Mouse (Mus musculus): ENCODE data around the gene Pigp.

Pigp gene

DNA sequence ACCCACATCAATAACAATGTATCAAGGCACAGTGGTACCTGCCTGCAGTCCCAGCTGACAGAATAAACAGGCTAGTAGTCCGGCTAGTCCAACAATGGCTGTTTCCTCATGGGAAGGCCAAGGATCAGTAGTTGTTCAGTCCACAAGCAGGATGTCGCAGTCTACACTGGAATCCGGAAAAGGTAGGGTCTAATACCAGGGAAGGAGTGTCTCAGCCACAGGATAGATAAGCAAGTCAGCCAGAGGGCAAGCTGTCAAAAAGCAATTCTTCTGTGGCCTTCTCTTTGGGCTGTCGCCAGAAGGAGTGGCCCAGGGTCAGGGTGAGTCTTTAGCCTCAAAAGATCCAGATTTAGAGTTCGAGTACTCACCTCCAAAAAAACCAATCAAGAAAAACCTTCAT, 53.9 kb downstream of the Pigp start:
- DNase-seq (ENCODE audit: low read depth, low spot score), result no peak

DNA sequence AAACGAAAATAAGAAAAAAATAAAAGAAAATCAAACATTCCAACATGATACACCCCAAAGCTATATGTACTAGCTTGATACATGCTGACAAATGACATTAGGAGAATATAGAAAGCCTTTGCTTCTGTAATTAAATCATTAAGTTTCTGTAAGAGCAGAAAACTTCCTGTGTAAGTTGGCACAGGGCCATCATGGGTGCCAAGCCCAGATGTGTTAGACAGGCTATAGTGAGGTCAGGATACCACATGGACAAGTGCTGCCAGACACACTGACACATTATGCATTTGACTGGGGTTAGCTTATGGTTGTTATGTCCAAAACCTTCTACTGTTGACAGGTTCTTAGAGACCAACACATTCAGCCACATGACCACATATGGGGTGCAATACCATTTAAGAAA, 56.4 kb downstream of the Pigp start:
- DNase-seq (ENCODE audit: low read depth, low spot score), result no peak

DNA sequence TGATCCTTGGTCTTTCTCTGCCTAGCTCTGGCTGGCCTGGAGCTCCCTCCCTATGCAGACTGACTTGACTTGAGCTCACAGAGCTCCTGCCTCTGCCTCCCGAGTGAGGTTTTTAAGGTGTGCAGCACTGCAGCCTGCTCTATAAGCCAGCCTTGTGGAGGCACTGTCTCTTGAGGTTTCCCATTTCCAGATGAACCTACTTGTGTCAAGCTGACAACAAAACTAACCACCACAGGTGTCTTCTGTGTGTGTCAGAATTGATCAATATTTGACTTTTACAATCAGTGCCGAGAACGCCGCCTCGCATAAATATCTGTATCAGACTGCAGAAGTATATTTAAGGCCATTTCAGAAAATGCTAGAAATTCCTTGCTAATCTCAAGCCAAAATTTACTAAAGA, 57.0 kb downstream of the Pigp start:
- DNase-seq (ENCODE audit: low read depth, low spot score), result no peak

DNA sequence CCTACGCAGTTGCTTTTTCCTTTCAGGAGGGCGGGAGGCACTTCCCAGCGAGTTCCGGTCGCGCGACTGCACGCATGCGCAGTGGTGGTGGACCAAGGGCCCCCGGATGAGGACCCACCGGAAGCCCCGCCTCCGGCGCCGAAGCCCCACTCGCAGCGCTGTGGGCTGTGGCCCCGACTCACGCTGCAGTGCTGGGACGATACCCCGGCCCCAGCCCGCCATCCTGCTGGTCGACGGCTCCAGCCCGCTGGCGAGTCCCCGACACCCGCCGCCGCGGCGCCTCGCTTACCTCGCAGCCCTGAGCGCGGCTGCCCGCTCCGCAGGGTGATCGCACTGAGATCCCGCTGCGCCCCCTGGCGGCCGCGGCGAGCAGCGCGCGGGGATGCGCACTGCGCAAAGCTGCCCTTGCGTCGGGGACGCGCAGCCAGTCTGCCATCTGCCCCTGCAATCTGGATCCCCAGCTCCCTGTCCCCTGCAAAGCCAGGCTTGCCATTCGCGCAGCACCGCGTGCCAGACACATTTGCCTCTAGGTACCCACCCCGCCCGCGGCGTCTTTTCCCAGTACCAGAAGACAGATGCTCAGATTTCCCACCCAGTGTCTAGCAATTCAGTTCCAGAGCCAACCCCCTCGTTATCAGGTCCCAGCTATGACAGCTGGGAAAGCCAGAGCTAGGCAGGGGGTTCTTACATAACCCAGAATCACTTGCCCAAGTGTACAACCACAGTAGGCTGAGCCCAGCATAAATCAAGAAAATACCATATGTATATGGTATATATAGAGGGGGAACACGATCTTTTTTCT, 58.2 kb downstream of the Pigp start, which contains the start of gene Hlcs:
Hlcs (minus strand) TSS at position 343 of the 802 bp plus-strand sequence.
- DNase-seq (ENCODE audit: low read depth, low spot score), result peak; percentile 95

DNA sequence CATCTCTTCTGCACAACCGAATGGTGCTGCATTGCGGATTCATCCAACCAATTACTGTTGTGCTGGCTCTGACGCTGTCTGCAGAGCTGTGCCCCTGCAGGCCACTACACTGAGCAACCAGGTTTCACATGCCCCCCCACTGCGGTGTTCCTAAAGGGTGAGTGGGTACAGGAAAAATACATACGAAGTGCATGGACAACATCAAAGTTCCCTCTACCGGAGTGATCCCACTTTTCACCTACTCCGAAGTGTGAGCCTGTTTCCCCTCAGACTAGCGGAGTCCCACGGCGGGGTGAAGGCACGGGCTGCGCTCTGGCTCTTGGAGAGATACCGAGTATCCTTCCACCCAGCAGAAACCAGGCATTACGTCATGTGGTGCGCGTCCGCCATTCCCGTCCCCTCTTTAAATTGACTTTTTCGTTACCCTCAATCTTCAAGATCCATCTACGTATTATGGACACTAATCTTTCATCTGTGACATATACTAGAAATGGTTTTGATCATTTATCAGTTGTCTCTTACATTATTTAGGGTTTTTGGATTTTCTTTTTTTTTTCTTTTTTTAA, 58.9 kb downstream of the Pigp start:
- DNase-seq (ENCODE audit: low read depth, low spot score), result peak; percentile 75

DNA sequence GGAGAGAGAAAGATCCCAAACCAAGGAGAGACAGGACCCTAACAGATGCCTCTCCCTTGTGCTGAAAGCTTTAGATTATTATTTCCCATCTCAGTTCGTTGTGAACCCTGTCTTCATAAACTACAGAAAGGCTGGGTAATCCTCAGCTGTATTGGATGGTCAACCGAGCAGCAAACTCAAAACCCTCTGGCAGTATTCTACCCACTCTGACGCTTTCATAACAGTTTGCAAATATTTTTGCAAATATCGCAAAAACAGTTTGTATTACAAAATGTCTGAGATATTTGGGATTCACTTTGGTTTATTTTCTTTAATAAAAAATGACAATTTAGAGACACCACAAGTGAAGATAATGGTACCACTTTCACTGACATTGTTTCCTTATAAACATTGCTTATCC, 59.7 kb downstream of the Pigp start:
- DNase-seq (ENCODE audit: low read depth, low spot score), result no peak

DNA sequence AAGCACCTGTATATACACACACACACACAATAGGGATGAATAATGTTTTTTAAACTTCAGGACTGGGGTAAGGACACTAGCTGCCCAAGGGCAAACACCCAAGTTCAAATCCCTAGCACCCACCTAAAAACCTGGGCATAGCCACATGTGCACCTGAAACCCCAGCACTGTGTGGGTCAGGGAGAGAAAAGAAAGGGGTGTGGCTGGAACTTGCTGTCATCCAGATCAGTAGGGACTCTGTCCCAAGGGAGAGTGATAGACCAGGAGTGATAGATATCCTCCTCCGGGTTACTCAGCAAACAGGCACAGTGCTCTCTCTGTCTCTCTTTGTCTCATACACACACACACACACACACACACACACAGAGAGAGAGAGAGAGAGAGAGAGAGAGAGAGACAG, 60.2 kb downstream of the Pigp start:
- no peak for DNase-seq (ENCODE audit: low read depth, low spot score)

DNA sequence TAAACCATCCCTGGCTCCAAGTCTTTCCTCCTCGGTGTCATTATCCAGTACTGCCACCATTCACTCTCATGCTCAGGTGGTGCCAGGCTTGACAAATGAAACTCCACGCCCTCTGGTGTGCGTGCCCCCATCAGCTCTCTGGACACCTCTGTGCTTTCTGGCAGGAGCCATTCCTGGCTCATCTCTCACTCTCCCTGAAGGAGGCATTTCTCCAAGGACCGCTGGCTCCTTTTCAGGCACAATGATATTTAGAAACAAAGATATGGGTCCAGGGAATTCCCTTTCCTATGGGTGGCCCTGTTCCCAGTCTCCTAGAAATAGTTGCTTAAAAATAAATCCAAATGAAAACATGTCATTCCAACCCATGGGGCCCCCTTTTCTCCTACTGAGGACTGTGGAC, 62.6 kb downstream of the Pigp start:
- DNase-seq (ENCODE audit: low read depth, low spot score), result no peak

Measured in retina, postnatal 7 days (tissue).